Mouse (Mus musculus) liver, adult 2 months (tissue): ENCODE measurements around the gene Fam83d.

Experiments used
- CTCF ChIP-seq: fragments of 200-500 bp; IDR thresholded peaks from 2 replicates; pipeline ENCODE4 v1.5.1; 2011; ENCODE audit warnings: low read depth, low read length, control low read depth
- POLR2A ChIP-seq: fragments of 200-500 bp; IDR thresholded peaks from 2 replicates; pipeline ENCODE4 v1.6.1; 2011; ENCODE audit warnings: low read length, control low read depth; ENCODE audit not compliant: insufficient read depth; ENCODE audit errors: extremely low read depth

DNA sequence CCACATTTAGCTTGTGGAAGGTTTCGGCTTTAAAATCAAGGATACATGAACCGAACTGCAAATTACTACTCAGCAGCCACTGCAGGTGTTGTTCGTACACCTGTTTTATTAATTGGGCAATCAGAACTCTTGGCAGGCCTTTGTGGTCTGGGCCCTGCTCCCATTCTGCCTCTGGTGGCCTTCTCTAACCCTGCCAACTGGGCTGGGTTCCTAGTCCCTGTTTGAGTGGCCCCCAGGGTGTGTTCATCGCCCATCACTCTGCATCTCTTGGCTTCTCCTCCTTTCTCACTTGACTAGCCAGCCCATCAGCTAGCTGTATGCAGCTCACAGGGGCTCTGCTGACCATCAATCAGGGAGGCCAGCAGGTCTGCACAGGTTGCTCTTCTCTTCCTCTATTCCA is 8.8 kb downstream of the Fam83d start:
- TF ChIP-seq CTCF (no peak), POLR2A (no peak)
